Mouse (Mus musculus) spleen, postnatal 4 days (tissue): ENCODE measurements around the gene Vav2.

Source experiments
- DNase-seq, 2 experiments: peaks; one replicate each; pipeline ENCODE4 v3.0.0; 2022; ENCODE audit warnings: low spot score in 2 of 2

Gene Vav2

GRCm38 (mm10) chr2:27365296-27365695 is 61.5 kb downstream of the Vav2 start:
- DNase-seq: no peak

DNA sequence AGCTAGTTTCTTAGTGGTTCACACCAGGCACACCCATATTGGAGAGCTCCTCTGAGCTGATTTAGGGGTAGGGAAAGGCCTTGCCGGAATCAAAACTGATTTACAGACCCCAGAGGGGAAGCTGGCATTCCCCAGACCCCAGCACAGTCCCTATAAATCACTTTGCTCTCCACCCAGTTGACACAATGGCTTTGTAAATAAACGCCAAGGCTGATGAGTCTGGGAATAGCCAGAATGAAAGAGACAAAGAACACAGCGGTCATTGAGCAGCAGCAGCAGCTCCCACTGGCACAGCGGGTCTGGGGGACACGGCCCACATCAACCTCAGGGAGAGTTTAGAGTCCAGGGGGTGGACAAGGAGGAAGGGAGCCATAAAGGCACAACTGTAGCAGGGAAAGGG is 65.0 kb downstream of the Vav2 start:
- DNase-seq: no peak

- no peak for DNase-seq
These were observed 68.4 kb downstream of the Vav2 start for GRCm38 (mm10) chr2:27358461-27358860.

GRCm38 (mm10) chr2:27355684-27356083 is 71.1 kb downstream of the Vav2 start:
- DNase-seq: no peak

- peak; percentile 46 to 68 for DNase-seq
These were observed 72.1 kb downstream of the Vav2 start for GRCm38 (mm10) chr2:27354610-27355211.

- no peak for DNase-seq
These were observed 74.1 kb downstream of the Vav2 start for GRCm38 (mm10) chr2:27352720-27353119.

- DNase-seq: no peak
These were observed 76.5 kb downstream of the Vav2 start for GRCm38 (mm10) chr2:27350371-27350770.

DNA sequence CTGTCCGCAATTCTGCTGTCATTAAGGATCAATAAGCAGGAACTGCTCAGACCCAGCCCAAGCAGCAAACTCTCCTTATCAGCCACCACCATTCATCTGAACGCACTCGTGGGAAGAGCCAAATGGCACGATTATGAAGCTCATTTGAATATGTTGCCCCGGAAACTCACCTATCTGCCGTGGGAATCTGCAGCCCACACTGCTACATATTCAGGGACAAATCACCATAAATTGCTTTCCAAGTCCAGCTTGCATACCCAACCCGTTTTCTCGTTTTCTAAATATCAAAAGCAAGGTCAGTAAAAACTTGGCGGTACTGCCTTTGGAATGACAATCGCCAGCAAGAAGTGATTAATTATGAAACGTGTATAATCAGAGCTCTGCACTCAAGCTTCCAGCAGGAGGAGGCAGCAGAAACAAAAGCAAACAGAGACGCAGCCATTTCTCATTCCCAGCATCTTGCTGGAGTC is 82.8 kb downstream of the Vav2 start:
- no peak for DNase-seq

- no peak for DNase-seq
These were observed 86.2 kb downstream of the Vav2 start for GRCm38 (mm10) chr2:27340682-27341081.

- no peak for DNase-seq
These were observed 87.8 kb downstream of the Vav2 start for GRCm38 (mm10) chr2:27339051-27339450.

GRCm38 (mm10) chr2:27337261-27337660 is 89.6 kb downstream of the Vav2 start:
- no peak for DNase-seq

DNA sequence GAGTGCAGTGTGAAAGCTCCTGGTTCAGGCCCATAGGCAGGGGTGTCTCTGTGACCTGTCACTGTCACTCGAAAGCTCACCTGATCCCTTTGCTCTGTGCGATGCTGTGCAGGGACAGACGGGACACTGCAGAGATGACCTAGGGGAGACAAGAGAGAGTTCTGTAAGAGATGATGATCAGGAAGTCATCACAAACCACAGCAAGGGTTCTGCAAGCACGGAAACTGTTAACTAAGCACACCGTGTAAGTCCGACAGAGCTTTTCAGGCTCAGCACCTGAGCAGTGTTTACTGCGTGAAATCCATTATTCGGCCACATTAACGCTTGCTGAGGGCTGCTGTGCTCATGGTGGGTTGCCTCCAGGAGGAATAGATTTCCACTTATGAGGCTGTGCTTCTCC is 90.2 kb downstream of the Vav2 start:
- no peak for DNase-seq

DNA sequence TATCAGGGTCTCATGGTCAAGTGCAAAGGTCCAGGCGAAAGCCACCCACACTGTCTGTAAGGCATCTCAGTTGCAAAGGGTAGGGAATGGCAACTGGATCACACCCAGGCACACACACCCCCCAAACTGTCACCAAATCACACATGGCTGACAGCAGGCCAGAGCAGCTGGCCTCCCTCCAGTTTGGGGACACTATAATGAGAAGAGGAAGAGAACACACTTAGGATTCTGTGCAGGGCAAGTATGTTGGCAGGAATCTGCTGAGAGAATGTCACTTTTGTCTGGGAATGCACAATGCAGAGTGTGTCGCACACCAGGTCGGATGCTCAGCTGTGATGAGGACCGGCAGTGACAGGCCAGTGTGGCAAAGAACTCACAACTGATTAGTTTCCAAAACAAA is 92.0 kb downstream of the Vav2 start:
- no peak for DNase-seq

DNA sequence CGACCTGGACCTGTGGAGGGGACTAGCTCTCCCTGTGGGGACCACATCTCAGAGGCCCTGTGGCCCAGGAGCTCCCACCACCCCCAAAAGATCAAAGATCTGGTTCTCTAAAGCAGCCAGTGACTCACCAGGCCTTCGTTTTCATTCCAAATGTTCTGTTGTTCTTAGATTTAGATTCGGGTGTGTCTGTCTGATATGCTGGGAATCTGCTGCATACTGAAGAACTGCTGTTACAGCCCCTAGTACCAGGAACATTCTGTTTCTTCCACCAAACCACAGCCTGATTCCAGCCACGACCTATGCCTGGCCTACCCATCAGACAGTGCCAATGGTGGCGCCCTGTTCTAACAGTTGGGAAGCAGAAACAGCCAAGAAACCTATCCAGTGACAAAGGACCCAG is 95.3 kb downstream of the Vav2 start:
- no peak for DNase-seq

GRCm38 (mm10) chr2:27330446-27330845 is 96.4 kb downstream of the Vav2 start:
- no peak for DNase-seq

GRCm38 (mm10) chr2:27329386-27330060 is 97.3 kb downstream of the Vav2 start:
- no peak for DNase-seq

DNA sequence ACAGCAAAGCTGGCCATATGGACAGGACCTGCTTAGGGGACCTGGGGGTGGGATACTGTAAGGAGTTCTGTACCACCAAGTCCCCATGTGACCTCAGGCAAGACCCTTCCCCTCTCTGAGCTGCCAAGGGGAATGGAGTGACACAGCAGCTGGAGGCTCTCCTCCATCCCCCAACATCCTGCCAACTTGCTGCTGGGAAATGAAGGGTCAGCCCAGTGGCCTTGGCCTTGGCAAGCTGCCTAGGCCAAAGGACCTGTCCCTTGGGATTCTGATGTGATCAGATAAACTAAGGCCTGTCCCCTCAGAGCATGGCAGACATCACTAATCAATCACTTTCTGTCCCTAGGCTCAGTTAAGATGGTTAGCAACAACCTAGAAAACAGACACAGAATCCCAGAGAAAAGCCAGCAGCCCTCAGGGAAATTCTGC is 98.2 kb downstream of the Vav2 start:
- no peak for DNase-seq

DNA sequence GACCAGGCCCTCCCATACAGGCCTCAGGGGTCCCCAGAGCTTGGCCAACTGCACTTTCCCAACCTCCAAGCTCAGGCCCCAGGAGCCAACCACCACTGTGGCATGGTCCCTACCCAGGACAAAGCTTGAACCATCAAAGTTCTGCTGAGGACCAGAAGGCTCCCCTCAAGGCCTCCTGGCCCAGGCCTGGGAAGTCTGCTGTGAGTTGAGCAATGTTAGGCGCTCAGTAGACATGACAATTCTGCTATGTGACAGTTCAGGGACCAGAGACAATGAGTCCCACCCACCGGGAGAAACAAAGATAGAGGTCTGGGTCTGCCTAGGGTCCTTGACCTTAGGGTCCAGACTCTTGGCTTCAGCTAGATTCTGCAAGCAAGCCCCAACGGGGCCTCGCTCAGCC is 98.9 kb downstream of the Vav2 start:
- DNase-seq: no peak

GRCm38 (mm10) chr2:27327076-27327475 is 99.8 kb downstream of the Vav2 start:
- DNase-seq: no peak

DNA sequence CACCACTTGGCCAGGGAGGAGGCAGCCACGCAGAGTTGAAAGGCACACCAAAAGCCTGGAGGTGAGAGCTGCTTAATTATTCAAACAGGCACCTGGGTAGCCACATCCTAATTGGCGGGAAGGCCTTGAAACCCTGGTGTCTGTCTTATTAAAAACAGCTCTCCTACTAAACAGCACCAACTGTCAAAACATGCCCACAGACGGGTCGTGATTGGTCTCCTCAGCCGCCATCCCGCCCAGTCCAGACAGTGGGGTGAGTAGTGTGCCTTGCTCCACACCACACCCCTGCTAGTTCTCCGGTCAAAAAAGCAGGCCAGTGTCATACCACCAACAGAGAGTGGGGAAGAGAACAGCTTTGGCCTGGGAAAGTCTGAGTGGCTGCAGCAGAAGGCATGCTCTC is 100.5 kb downstream of the Vav2 start:
- DNase-seq: no peak

DNA sequence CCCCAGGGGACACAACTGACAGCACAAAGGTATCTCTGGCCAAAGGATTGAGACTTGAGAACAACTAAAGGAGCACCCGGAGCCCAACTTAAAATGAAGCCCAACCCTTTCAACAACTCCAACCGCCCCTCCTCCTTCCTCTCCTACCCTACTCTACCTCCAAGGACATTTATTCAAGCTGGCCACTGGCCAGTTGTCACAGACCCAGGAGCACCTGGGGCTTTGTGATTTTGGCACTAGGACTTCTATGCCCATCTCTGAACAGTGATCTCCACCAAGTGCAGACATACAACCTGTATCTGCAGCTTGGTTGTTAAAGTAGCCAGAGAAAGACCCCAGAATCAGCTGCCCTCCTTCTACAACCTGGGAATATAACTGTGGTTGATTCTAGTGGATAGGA is 102.1 kb downstream of the Vav2 start:
- no peak for DNase-seq

DNA sequence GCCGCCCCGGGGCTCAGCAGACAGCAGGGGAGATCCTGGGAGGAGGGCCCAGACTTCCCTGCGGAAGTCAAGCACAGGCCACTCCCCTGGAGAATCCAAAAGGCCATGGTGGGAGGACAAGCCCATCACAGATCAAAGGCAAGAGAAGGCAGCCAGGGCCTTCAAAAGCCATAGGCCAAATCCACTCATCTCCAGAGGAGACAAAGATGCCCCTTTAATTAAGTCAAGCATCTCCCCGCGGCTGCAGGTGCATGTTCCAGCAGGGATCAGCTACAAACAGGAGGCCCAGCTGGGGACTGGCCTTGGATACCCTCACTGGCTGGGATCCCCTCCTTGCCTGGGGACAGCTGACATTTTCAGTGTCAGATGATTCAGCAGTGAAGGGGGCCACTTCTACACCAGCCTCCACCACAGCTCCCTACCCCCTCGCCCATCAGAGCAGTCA is 105.4 kb downstream of the Vav2 start:
- no peak for DNase-seq

DNA sequence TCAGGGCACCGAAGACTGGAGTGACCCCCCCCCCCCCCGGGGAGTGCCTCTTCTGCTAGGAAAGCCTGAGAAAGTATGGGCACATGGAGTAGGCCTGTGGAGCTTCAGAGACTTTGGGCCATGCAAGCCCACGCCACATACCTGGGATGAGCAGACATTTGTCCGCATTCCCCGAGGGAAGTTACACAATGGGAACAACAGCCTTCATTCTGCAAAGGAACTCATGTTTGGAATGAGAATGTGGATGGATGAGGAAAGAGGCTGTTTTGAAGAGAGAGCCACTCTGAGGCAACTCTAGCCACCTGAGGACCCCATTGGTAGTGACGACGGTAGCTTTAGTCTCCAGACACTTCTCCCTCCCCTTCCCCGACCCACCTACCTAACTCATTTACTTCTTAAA is 106.0 kb downstream of the Vav2 start:
- no peak for DNase-seq

- no peak for DNase-seq
These were observed 108.2 kb downstream of the Vav2 start for GRCm38 (mm10) chr2:27318606-27319005.
